Mouse (Mus musculus): Measurements from ENCODE around the gene Panx1.

The Panx1 gene

DNA sequence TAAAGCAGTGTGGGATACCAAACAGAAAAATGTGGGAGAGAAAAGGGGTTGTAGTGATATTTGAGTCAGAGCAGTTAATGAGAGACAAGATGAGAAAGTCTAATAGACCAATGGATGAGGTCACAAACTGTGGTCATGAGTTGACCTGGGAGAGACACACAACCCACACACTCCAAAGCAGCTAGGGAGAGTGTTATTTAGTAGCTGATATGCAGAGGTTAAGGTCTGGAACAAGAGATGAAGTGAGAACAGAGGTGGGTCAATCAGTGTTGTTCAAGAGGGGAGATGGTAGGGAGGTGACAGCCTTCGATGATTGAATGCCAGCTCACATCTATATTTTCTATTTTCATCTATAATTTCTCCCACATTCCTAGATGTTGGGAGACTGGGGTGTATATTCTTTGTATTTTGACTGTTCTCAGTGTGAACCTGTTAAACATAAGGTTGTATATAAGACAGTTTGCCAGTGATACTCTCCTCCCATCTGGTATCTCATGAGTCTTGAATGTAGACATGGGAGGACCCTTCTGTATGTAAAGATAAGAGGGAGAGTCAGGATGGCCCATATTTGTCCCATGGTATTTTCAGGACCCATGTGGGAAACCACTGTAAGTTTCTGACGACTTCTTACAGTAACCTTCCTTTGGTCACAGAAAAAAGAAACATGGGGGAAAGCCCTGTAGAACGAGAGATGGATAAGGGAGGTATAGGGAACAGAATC, 74.3 kb downstream of the Panx1 start:
- no peak for DNase-seq (ENCODE audit: low read depth)

- no peak for DNase-seq (ENCODE audit: low read depth)
Observed at GRCm38 (mm10) chr9:14970211-14970610, 75.1 kb downstream of the Panx1 start.

- no peak for DNase-seq (ENCODE audit: low read depth)
Observed at GRCm38 (mm10) chr9:14967598-14967997, 77.7 kb downstream of the Panx1 start.

GRCm38 (mm10) chr9:14966787-14967186, 78.5 kb downstream of the Panx1 start:
- DNase-seq (ENCODE audit: low read depth), result no peak

DNA sequence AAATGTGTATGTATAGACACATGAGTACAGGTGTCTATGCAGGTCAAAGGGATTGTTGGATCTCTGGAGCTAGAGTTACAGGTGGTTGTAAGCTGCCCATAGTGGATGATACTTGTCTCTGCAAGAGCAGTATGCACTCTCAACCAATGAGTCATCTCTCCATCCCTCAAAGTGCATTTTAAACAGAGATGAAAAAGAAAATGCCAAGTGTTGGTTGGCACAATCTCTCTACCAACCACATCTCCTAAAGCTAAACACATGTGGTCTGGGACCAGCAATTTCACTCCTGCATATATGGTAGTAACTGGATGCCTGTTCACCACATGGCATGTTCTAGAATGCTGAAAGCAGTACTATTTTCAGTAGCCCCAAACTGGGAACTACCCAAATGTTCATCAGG, 79.9 kb downstream of the Panx1 start:
- no peak for DNase-seq (ENCODE audit: low read depth)

DNA sequence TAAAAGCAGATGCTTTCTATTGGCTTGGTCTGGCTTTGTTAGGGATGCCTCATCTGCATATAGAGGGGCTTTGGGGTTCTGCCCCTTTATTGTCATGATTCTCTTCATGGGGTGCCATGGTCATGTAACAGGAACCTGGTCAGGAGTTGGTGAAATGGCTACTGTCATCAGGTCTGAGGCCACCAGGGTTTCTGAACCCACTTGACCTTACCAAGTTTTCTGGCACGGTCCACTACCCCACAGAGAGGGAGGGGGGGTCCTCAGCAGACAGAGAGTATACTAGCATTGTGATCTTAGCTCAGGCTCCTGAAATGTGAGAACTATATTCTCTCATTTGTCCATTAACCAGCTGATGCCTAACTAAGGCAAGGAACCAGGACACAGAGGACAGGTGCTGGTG, 82.5 kb downstream of the Panx1 start:
- no peak for DNase-seq (ENCODE audit: low read depth)

- DNase-seq (ENCODE audit: low read depth), result no peak
Observed at GRCm38 (mm10) chr9:14954659-14955058, 90.6 kb downstream of the Panx1 start.
